Comparison of ENCODE assay signal across 37 mouse cellular contexts in genomic region chr1:36670256-36670655, GRCm38 (mm10). TPM values are rescaled to one million over a fixed set of nuclear protein-coding genes. Genes with fewer than 3 reads are reported as not detected.
A peak's percentile ranks its signal among the peaks of the same experiment; 100 is the strongest.
DNase-seq lines count a peak whose midpoint lies in the region; ATAC-seq and TF ChIP-seq lines count a peak whose summit lies in the region.
"Had no signal": no experiment of that assay in that cellular context is flagged by ENCODE, and none has a peak within 500 bp of the region (broad histone marks: within the 10 kb centered on the region; RNA-seq: fewer than 3 reads in every experiment).

No protein-coding gene starts in this region.

- ATAC-seq in heart, embryonic 13.5 days (ENCODE audit: extremely low read depth, insufficient number of reproducible peaks, low FRiP score, low TSS enrichment) = no peak
- ATAC-seq in liver, embryonic 11.5 days (replicated peaks; ENCODE audit: low FRiP score) = peak; percentile 87
- ATAC-seq in liver, embryonic 16.5 days (ENCODE audit: low read depth) = peak; percentile 84
- ATAC-seq: forebrain, embryonic 16.5 days; lung, postnatal 0 days; midbrain, embryonic 15.5 days had no signal

- WGBS in heart, embryonic 13.5 days = 33% methylated on average over 4 of the region's 4 CpGs
- 33% methylated on average over 4 of the region's 4 CpGs for WGBS in liver, embryonic 11.5 days
- 22% methylated on average over 4 of the region's 4 CpGs for WGBS in liver, embryonic 16.5 days (ENCODE audit: insufficient replicate concordance)

- H3K4me1 ChIP-seq in heart, embryonic 13.5 days = peaks cover 14% of the 10 kb centered on the region
- peaks cover 17% of the 10 kb centered on the region for H3K4me1 ChIP-seq in liver, embryonic 11.5 days (replicated peaks; ENCODE audit: control insufficient read depth, insufficient read depth, low read length)
- H3K4me1 ChIP-seq in liver, embryonic 16.5 days (ENCODE audit: control insufficient read depth, low read depth, low read length) = peaks cover 19% of the 10 kb centered on the region
- H3K4me1 ChIP-seq: midbrain, embryonic 15.5 days; neural tube, embryonic 12.5 days had no signal

- intact Hi-C loops in left cerebral cortex, adult 2 months (cut with DNase I) = no loop called here

- no peaks in the 10 kb centered on the region for H3K36me3 ChIP-seq in heart, embryonic 13.5 days
- no peaks in the 10 kb centered on the region for H3K36me3 ChIP-seq in liver, embryonic 11.5 days (ENCODE audit: control insufficient read depth, insufficient read depth, low read length)
- no peaks in the 10 kb centered on the region for H3K36me3 ChIP-seq in liver, embryonic 16.5 days (ENCODE audit: control insufficient read depth, insufficient read depth)
- H3K36me3 ChIP-seq: embryonic facial prominence, embryonic 13.5 days; limb, embryonic 12.5 days; midbrain, embryonic 10.5 days; midbrain, embryonic 15.5 days; neural tube, embryonic 12.5 days had no signal

- H3K4me3 ChIP-seq in heart, embryonic 13.5 days = no peak overlapping the region
- H3K4me3 ChIP-seq in liver, embryonic 11.5 days (ENCODE audit: low read depth, low read length) = no peak overlapping the region
- no peak overlapping the region for H3K4me3 ChIP-seq in liver, embryonic 16.5 days (ENCODE audit: low read depth, low read length)
- H3K4me3 ChIP-seq in left cerebral cortex, adult 2 months = no peak overlapping the region
- H3K4me3 ChIP-seq: embryonic facial prominence, embryonic 13.5 days; heart, adult 2 months; limb, embryonic 12.5 days; midbrain, embryonic 10.5 days; midbrain, embryonic 15.5 days; neural tube, embryonic 12.5 days had no signal

- no peak overlapping the region for H3K27ac ChIP-seq in heart, embryonic 13.5 days (replicated peaks)
- no peak overlapping the region for H3K27ac ChIP-seq in liver, embryonic 11.5 days (ENCODE audit: low read depth, low read length)
- H3K27ac ChIP-seq in liver, embryonic 16.5 days (ENCODE audit: low read length) = no peak overlapping the region
- H3K27ac ChIP-seq in left cerebral cortex, adult 2 months = no peak overlapping the region
- H3K27ac ChIP-seq: embryonic facial prominence, embryonic 13.5 days; heart, adult 2 months; hindbrain, embryonic 14.5 days; limb, embryonic 12.5 days; macrophage; midbrain, embryonic 10.5 days; midbrain, embryonic 15.5 days; neural tube, embryonic 12.5 days had no signal

- DNase-seq in heart, adult 8-10 months (ENCODE audit: low spot score) = no peak
- DNase-seq in c-Kit-positive CD71-positive TER-119-negative erythroid progenitor cells, embryonic 14.5 days (ENCODE audit: low read depth) = peak; percentile 62
- no peak for DNase-seq in liver, embryonic 11.5 days (ENCODE audit: low spot score)
- DNase-seq in left cerebral cortex, adult 2 months (ENCODE audit: extremely low spot score in 1 of 2, low spot score in 2 of 2) = no peak
- no peak for DNase-seq in adrenal gland, adult (ENCODE audit: inconsistent age in 2 of 2, low spot score in 1 of 2)
- DNase-seq in T-cell, adult 2 months (ENCODE audit: low spot score) = no peak
- DNase-seq: adrenal gland, adult 2 months; adrenal gland, postnatal 36 days; cerebellum, adult 8-10 months; cerebellum, postnatal 36 days; heart, adult 2 months; kidney, adult 11 months; layer of hippocampus, adult 9-11 months; lung, adult 18-20 months; right cerebral cortex, adult 18-20 months; right cerebral cortex, postnatal 4 days; thymus, postnatal 4 days had no signal

- H3K9ac ChIP-seq in heart, embryonic 13.5 days = 0 out of 2 replicates have a peak overlapping the region, but pooled peaks have one; percentile 33
- no peak overlapping the region for H3K9ac ChIP-seq in liver, embryonic 11.5 days (ENCODE audit: low read depth, low read length)
- H3K9ac ChIP-seq in liver, embryonic 16.5 days (ENCODE audit: low read depth, low read length) = no peak overlapping the region
- H3K9ac ChIP-seq: embryonic facial prominence, embryonic 13.5 days; hindbrain, embryonic 14.5 days; limb, embryonic 12.5 days; midbrain, embryonic 15.5 days; neural tube, embryonic 12.5 days had no signal

- no peak for TF ChIP-seq CTCF in left cerebral cortex, adult 2 months (IDR thresholded peaks at IDR 0.05)

- no peaks in the 10 kb centered on the region for H3K27me3 ChIP-seq in heart, embryonic 13.5 days (replicated peaks)
- no peaks in the 10 kb centered on the region for H3K27me3 ChIP-seq in liver, embryonic 11.5 days (replicated peaks; ENCODE audit: control insufficient read depth, insufficient read depth, low read length)
- no peaks in the 10 kb centered on the region for H3K27me3 ChIP-seq in liver, embryonic 16.5 days (ENCODE audit: control insufficient read depth, insufficient read depth, low read depth, low read length)
- H3K27me3 ChIP-seq: embryonic facial prominence, embryonic 13.5 days; limb, embryonic 12.5 days; midbrain, embryonic 15.5 days; neural tube, embryonic 12.5 days had no signal

- H3K9me3 ChIP-seq in heart, embryonic 13.5 days = no peaks in the 10 kb centered on the region
- H3K9me3 ChIP-seq in liver, embryonic 11.5 days (ENCODE audit: control insufficient read depth, low read length) = no peaks in the 10 kb centered on the region
- H3K9me3 ChIP-seq in liver, embryonic 16.5 days (replicated peaks; ENCODE audit: control insufficient read depth, low read length) = no peaks in the 10 kb centered on the region
- H3K9me3 ChIP-seq: embryonic facial prominence, embryonic 13.5 days; limb, embryonic 12.5 days; midbrain, embryonic 10.5 days; midbrain, embryonic 15.5 days; neural tube, embryonic 12.5 days had no signal

- H3K4me2 ChIP-seq in heart, embryonic 13.5 days = no peak overlapping the region
- no peak overlapping the region; the same call in 1 of the 2 replicates for H3K4me2 ChIP-seq in liver, embryonic 11.5 days
- no peak overlapping the region for H3K4me2 ChIP-seq in liver, embryonic 16.5 days (ENCODE audit: low read depth, low read length)
- H3K4me2 ChIP-seq: embryonic facial prominence, embryonic 13.5 days; hindbrain, embryonic 14.5 days; limb, embryonic 12.5 days; midbrain, embryonic 15.5 days; neural tube, embryonic 12.5 days had no signal

RNA-seq across cellular contexts. Expression of gene Fam178b, which starts 12.7 kb away (rescaled TPM):
- 2.1 TPM in 2 replicates for polyA plus RNA-seq in heart, embryonic 13.5 days (2015; fragmentation: Nextera tagmentation; extraction: Ambion mirVana)
- total RNA-seq in heart, adult 8-10 months (2022) = under 1 TPM in 2 of 4 experiments, not detected in 2; 0.44 to 0.62 TPM
- 0.22 and 0.30 TPM in 2 replicates for polyA plus RNA-seq in liver, embryonic 11.5 days (2014; fragmentation: Nextera tagmentation; extraction: Ambion mirVana)
- 0.14 and 0.37 TPM in 2 replicates for polyA plus RNA-seq in liver, embryonic 16.5 days (2015; fragmentation: Nextera tagmentation; extraction: Ambion mirVana)
- total RNA-seq in left cerebral cortex, adult 2 months (2021) = under 1 TPM in 1 of 2 experiments, not detected in 1; 0.40 TPM
- total RNA-seq: hematopoietic stem cell, adult 5-6 weeks; left cerebral cortex, adult 18-20 months; left cerebral cortex, postnatal 25 days had no signal
- polyA plus RNA-seq: forebrain, embryonic 11.5 days; forebrain, embryonic 16.5 days; hindbrain, embryonic 14.5 days; macrophage; midbrain, embryonic 15.5 days had no signal

RNA-seq across cellular contexts. Expression of gene Cox5b, which starts 21.0 kb away (rescaled TPM):
- 1,082 and 1,332 TPM in 2 replicates for polyA plus RNA-seq in heart, embryonic 13.5 days (2015; fragmentation: Nextera tagmentation; extraction: Ambion mirVana)
- 1,000 to 10,000 TPM; 1,794 to 2,512 (median 2,152) TPM for total RNA-seq in heart, adult 8-10 months (2022)
- polyA plus RNA-seq in liver, embryonic 11.5 days (2014; fragmentation: Nextera tagmentation; extraction: Ambion mirVana) = 752 and 790 TPM in 2 replicates
- 371 and 385 TPM in 2 replicates for polyA plus RNA-seq in liver, embryonic 16.5 days (2015; fragmentation: Nextera tagmentation; extraction: Ambion mirVana)
- 100 to 1,000 TPM; 533 to 600 TPM for total RNA-seq in left cerebral cortex, adult 2 months (2021)

RNA-seq across cellular contexts. Expression of gene 4933424G06Rik, which starts 39.7 kb away (rescaled TPM):
- 0.13 TPM in 1 of 2 replicates, not detected in the other for polyA plus RNA-seq in heart, embryonic 13.5 days (2015; fragmentation: Nextera tagmentation; extraction: Ambion mirVana)
- total RNA-seq in heart, adult 8-10 months (2022) = not detected
- polyA plus RNA-seq in liver, embryonic 11.5 days (2014; fragmentation: Nextera tagmentation; extraction: Ambion mirVana) = not detected in 2 replicates
- polyA plus RNA-seq in liver, embryonic 16.5 days (2015; fragmentation: Nextera tagmentation; extraction: Ambion mirVana) = not detected in 2 replicates
- under 1 TPM in 1 of 2 experiments, not detected in 1; 0.41 TPM for total RNA-seq in left cerebral cortex, adult 2 months (2021)
- total RNA-seq: adrenal gland, adult 2 months; adrenal gland, postnatal 36 days; gastrocnemius, postnatal 4 days; heart, adult 2 months; hematopoietic stem cell, adult 5-6 weeks had no signal
- polyA plus RNA-seq: adrenal gland, adult 2 months; heart, adult 2 months; heart, embryonic 16.5 days; kidney, embryonic 16.5 days; large intestine, adult 2 months; macrophage; neural tube, embryonic 12.5 days; spleen, adult 2 months had no signal

RNA-seq across cellular contexts. Expression of gene Actr1b, which starts 44.0 kb away (rescaled TPM):
- polyA plus RNA-seq in heart, embryonic 13.5 days (2015; fragmentation: Nextera tagmentation; extraction: Ambion mirVana) = 85.5 and 90.6 TPM in 2 replicates
- total RNA-seq in heart, adult 8-10 months (2022) = 10 to 100 TPM; 84.9 to 97.9 (median 92.4) TPM
- 74.1 and 81.0 TPM in 2 replicates for polyA plus RNA-seq in liver, embryonic 11.5 days (2014; fragmentation: Nextera tagmentation; extraction: Ambion mirVana)
- polyA plus RNA-seq in liver, embryonic 16.5 days (2015; fragmentation: Nextera tagmentation; extraction: Ambion mirVana) = 25.4 and 26.0 TPM in 2 replicates
- 100 to 1,000 TPM; 323 to 361 TPM for total RNA-seq in left cerebral cortex, adult 2 months (2021)
